Mouse (Mus musculus) liver, adult 2 months (tissue): ENCODE measurements around the gene Cdan1. TPM values are rescaled to one million over a fixed set of nuclear protein-coding genes. Genes with fewer than 3 reads are reported as not detected.

Experiments
- DNase-seq: peaks from one replicate; pipeline ENCODE4 v3.0.0-alpha.2; 2011; ENCODE audit warnings: low read depth, low spot score; ENCODE audit errors: extremely low read depth
- H3K27ac ChIP-seq: fragments of 200-500 bp; replicated peaks from 2 replicates; pipeline ENCODE4 v1.5.1; 2012; ENCODE audit warnings: low read depth, mild to moderate bottlenecking, control low read depth, inconsistent platforms, low read length; ENCODE audit not compliant: insufficient read depth
- H3K27me3 ChIP-seq: fragments of 200-500 bp; 2 replicates; pipeline ENCODE4 v1.6.1; 2012; ENCODE audit warnings: mild to moderate bottlenecking, moderate library complexity, low read length, inconsistent platforms; ENCODE audit not compliant: control insufficient read depth, insufficient read depth
- H3K36me3 ChIP-seq: fragments of 200-500 bp; 2 replicates; pipeline ENCODE4 v1.6.1; 2012; ENCODE audit warnings: low read length, inconsistent platforms; ENCODE audit not compliant: control insufficient read depth, insufficient read depth
- H3K4me1 ChIP-seq: fragments of 200-500 bp; 2 replicates; pipeline ENCODE4 v1.6.1; 2011; ENCODE audit warnings: low read length; ENCODE audit not compliant: control insufficient read depth, insufficient read depth
- H3K4me3 ChIP-seq: fragments of 200-500 bp; 2 replicates; pipeline ENCODE4 v1.5.1; 2011; ENCODE audit warnings: low read depth, mild to moderate bottlenecking, control low read depth, low read length, moderate library complexity; ENCODE audit not compliant: insufficient read depth
- H3K79me2 ChIP-seq: fragments of 200-500 bp; 2 replicates; pipeline ENCODE4 v1.6.1; 2012; ENCODE audit warnings: inconsistent platforms, mild to moderate bottlenecking, low read length, moderate library complexity; ENCODE audit not compliant: control insufficient read depth, insufficient read depth
- H3K9ac ChIP-seq: fragments of 200-500 bp; 2 replicates; pipeline ENCODE4 v1.6.1; 2012; ENCODE audit warnings: low read depth, mild to moderate bottlenecking, control low read depth, inconsistent platforms, low read length
- CTCF ChIP-seq: fragments of 200-500 bp; IDR thresholded peaks from 2 replicates; pipeline ENCODE4 v1.5.1; 2011; ENCODE audit warnings: low read depth, low read length, control low read depth
- POLR2A ChIP-seq: fragments of 200-500 bp; IDR thresholded peaks from 2 replicates; pipeline ENCODE4 v1.6.1; 2011; ENCODE audit warnings: low read length, control low read depth; ENCODE audit not compliant: insufficient read depth; ENCODE audit errors: extremely low read depth
- WGBS: fragments of 180-500 bp; shearing (Covaris S2); methylation state at CpG from one replicate; pipeline ENCODE4 v1.1.7; 2018; 5-methylcytosine and 5-hydroxymethylcytosine counted together
- polyA plus RNA-seq: library from polyadenylated mRNA; depleted of rRNA; stranded (reverse); fragments of >200 nt; gene quantifications from 2 replicates; pipeline ENCODE4 v1.2.3, GENCODE M21; 2012; rRNA removed
- total RNA-seq: library from RNA; depleted of rRNA; stranded (reverse); fragments of >200 nt; gene quantifications from 2 replicates; pipeline ENCODE4 v1.2.3, GENCODE M21; 2014; rRNA removed

The Cdan1 gene
- total and polyA plus RNA-seq, 2 experiments, result 3.4 to 7.7 TPM

DNA sequence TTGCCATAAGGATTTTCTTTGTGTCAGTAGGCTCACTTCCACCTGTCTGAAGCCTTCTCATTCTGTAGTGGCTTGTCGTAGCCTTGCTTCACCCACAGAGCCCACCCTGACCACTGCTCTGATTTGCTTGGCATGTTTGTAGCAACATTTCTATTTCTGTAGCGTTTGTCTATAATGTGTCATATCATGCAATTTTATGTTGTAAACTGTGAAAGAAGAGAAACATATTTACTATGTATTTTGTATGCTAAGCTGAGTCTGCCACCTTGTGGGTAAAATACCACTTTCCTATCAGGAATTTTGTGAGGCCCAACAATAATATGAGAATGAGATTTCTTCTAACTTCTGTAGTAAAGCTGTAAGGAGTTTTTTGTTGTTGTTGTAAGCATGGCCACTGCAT, 179.7 kb downstream of the Cdan1 start:
- 76% methylated on average over 2 of the region's 2 CpGs for WGBS
- no peak for TF ChIP-seq POLR2A
- peak; percentile 29; the same call in 1 of the 2 replicates for TF ChIP-seq CTCF
- H3K27me3 ChIP-seq, result no peaks in the 10 kb centered on the region
- no peak overlapping the region for H3K27ac ChIP-seq
- H3K9ac ChIP-seq, result no peak overlapping the region
- H3K36me3 ChIP-seq, result no peaks in the 10 kb centered on the region
- no peaks in the 10 kb centered on the region for H3K79me2 ChIP-seq
- no peak for DNase-seq
- H3K4me3 ChIP-seq, result no peak overlapping the region
- H3K4me1 ChIP-seq, result no peaks in the 10 kb centered on the region

DNA sequence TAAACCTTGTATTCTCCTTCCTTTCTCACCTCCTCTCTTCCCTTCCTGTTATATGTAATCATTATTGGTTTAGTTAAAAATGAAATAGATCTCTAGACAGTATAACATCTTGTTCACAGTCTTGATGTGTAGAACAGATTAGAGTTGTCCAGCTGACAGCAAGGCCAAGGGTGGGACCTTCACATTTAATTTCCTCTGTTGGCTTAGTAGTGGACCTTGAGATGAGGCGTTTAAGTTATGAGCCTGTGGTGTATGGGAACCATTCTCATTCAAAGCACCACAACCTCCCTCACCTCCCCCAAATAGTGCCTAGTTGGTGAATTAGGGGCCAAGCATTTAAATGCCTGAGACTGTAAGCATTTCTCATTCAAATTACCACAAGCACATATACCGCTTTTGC, 182.5 kb downstream of the Cdan1 start:
- no peak for DNase-seq
- TF ChIP-seq POLR2A (no peak), CTCF (no peak)
- 84% methylated on average over 2 of the region's 2 CpGs for WGBS
- H3K27me3 ChIP-seq, result no peaks in the 10 kb centered on the region
- H3K36me3 ChIP-seq, result no peaks in the 10 kb centered on the region
- no peak overlapping the region for H3K27ac ChIP-seq
- no peak overlapping the region for H3K4me3 ChIP-seq
- H3K9ac ChIP-seq, result no peak overlapping the region
- H3K4me1 ChIP-seq, result peaks cover 2% of the 10 kb centered on the region; the same call in 1 of the 2 replicates
- H3K79me2 ChIP-seq, result no peaks in the 10 kb centered on the region

Other genes starting within 250 kb of the Cdan1 start
- 8.2 and 8.7 TPM in 2 replicates for gene Haus2, start 240.7 kb downstream of the Cdan1 start, total RNA-seq
- 1.8 and 2.2 TPM in 2 replicates for gene Haus2, start 240.7 kb downstream of the Cdan1 start, polyA plus RNA-seq
- gene Lrrc57, start 240.6 kb downstream of the Cdan1 start, total RNA-seq, result 8.7 and 10.1 TPM in 2 replicates
- gene Lrrc57, start 240.6 kb downstream of the Cdan1 start, polyA plus RNA-seq, result 6.3 and 7.0 TPM in 2 replicates
- 3.3 and 4.4 TPM in 2 replicates for gene Stard9, start 221.0 kb downstream of the Cdan1 start, total RNA-seq
- 0.78 and 1.4 TPM in 2 replicates for gene Stard9, start 221.0 kb downstream of the Cdan1 start, polyA plus RNA-seq
- gene Ttbk2, start 476 bp upstream of the Cdan1 start, total RNA-seq, result 3.0 TPM in 2 replicates
- 0.61 TPM in 2 replicates for gene Ttbk2, start 476 bp upstream of the Cdan1 start, polyA plus RNA-seq
- 16.1 and 19.1 TPM in 2 replicates for gene Ubr1, start 120.6 kb upstream of the Cdan1 start, total RNA-seq
- 10.2 and 14.4 TPM in 2 replicates for gene Ubr1, start 120.6 kb upstream of the Cdan1 start, polyA plus RNA-seq
- 13.6 and 17.7 TPM in 2 replicates for gene Tmem62, start 126.9 kb upstream of the Cdan1 start, total RNA-seq
- gene Tmem62, start 126.9 kb upstream of the Cdan1 start, polyA plus RNA-seq, result 7.4 and 8.0 TPM in 2 replicates
- gene Ccndbp1, start 158.3 kb upstream of the Cdan1 start, total RNA-seq, result 13.7 and 13.8 TPM in 2 replicates
- 10.1 and 12.5 TPM in 2 replicates for gene Ccndbp1, start 158.3 kb upstream of the Cdan1 start, polyA plus RNA-seq
- not detected in 2 replicates for gene Epb42, start 186.9 kb upstream of the Cdan1 start, total RNA-seq
- 0.10 TPM in 1 of 2 replicates, not detected in the other for gene Epb42, start 186.9 kb upstream of the Cdan1 start, polyA plus RNA-seq
- gene Tgm5, start 235.7 kb upstream of the Cdan1 start, total RNA-seq, result not detected in 2 replicates
- gene Tgm5, start 235.7 kb upstream of the Cdan1 start, polyA plus RNA-seq, result not detected in 2 replicates